Mouse (Mus musculus) hindbrain, embryonic 12.5 days (tissue): ENCODE data around the gene Dab1. TPM values are rescaled to one million over a fixed set of nuclear protein-coding genes. Genes with fewer than 3 reads are reported as not detected.

Experiments used
- ATAC-seq: fragments of 200-750 bp; cut with Nextera tagmentation; 2 replicates; pipeline ENCODE4 v1.8.0; 2017; ENCODE audit warnings: moderate TSS enrichment; ENCODE audit not compliant: low FRiP score
- H3K27ac ChIP-seq: fragments of 300-500 bp; sonication (generic); 2 replicates; pipeline ENCODE4 v1.5.1; 2016; ENCODE audit warnings: mild to moderate bottlenecking
- H3K27me3 ChIP-seq: fragments of 300-500 bp; sonication (generic); 2 replicates; pipeline ENCODE4 v1.6.1; 2016; ENCODE audit warnings: mild to moderate bottlenecking
- H3K36me3 ChIP-seq: fragments of 300-500 bp; sonication (generic); 2 replicates; pipeline ENCODE4 v1.6.1; 2016; ENCODE audit warnings: mild to moderate bottlenecking
- H3K4me1 ChIP-seq: fragments of 300-500 bp; sonication (generic); 2 replicates; pipeline ENCODE4 v1.6.1; 2016
- H3K4me2 ChIP-seq: fragments of 300-500 bp; sonication (generic); replicated peaks from 2 replicates; pipeline ENCODE4 v1.6.1; 2016; ENCODE audit warnings: mild to moderate bottlenecking
- H3K4me3 ChIP-seq: fragments of 300-500 bp; sonication (generic); 2 replicates; pipeline ENCODE4 v1.5.1; 2016; ENCODE audit warnings: mild to moderate bottlenecking
- H3K9ac ChIP-seq: fragments of 300-500 bp; sonication (generic); 2 replicates; pipeline ENCODE4 v1.6.1; 2016; ENCODE audit warnings: mild to moderate bottlenecking, moderate library complexity
- H3K9me3 ChIP-seq: fragments of 300-500 bp; sonication (generic); replicated peaks from 2 replicates; pipeline ENCODE4 v1.6.1; 2016; ENCODE audit warnings: mild to moderate bottlenecking
- WGBS: fragments of 180-500 bp; shearing (Covaris S2); methylation state at CpG from one replicate; pipeline ENCODE4 v1.1.7; 2016; 5-methylcytosine and 5-hydroxymethylcytosine counted together
- polyA plus RNA-seq: library from polyadenylated mRNA; unstranded; fragments of >200 nt; fragmentation: Nextera tagmentation; extraction: Ambion mirVana; gene quantifications from 2 replicates; pipeline ENCODE4 v1.2.1, GENCODE M21; 2016

The Dab1 gene
- polyA plus RNA-seq, 1 experiment from 2014 or later = 77.0 TPM

DNA sequence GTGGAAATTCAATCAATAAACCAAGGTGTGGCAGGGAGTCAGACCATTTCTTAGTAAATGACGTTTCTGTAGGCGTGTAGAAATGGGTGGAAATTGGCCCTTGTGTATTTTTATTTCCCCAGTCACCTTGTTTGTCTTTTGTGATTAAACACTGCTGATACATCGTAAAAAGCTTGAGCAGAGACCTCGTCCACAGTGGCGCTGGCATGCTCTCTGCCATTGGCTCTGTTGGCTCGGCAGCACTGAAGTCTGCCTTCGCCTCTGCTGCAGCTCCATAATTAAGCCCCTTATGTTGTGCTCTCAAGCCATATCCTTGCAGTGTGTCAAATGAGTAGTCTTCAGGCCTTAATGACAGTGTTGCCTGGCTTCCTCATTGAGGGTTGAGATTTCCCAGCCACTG, 765.5 kb downstream of the Dab1 start:
- Histone ChIP-seq H3K4me1 (peaks cover 8% of the 10 kb centered on the region; the same call in 1 of the 2 replicates), H3K4me3 (no peak overlapping the region), H3K9me3 (no peaks in the 10 kb centered on the region), H3K36me3 (no peaks in the 10 kb centered on the region), H3K4me2 (no peak overlapping the region), H3K27me3 (no peaks in the 10 kb centered on the region), H3K9ac (no peak overlapping the region), H3K27ac (no peak overlapping the region)
- WGBS = 56% methylated on average over 7 of the region's 7 CpGs
- ATAC-seq = no peak

DNA sequence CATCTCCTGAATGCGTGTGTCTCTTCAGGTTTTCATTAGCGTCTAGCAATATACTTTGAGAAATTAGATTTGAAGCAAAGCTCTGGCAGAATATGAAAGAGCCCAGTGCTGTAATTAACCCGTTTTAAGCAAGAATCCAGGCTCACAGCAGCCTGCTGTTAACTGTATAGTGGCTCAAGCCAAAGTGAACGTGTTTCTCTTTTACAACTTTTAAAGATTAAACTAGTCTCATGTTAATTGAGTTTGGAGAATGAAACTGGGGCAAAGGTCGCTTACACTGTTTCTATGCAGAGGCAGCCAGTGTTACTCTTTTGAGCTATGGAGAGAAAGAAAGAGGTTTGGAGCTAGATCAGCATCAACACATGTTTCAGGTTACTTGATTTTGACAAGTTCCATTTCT, 766.1 kb downstream of the Dab1 start:
- ATAC-seq = no peak
- H3K4me3 ChIP-seq = no peak overlapping the region
- H3K27ac ChIP-seq = no peak overlapping the region
- no peaks in the 10 kb centered on the region for H3K9me3 ChIP-seq
- H3K4me2 ChIP-seq = no peak overlapping the region
- no peaks in the 10 kb centered on the region for H3K36me3 ChIP-seq
- no peak overlapping the region for H3K9ac ChIP-seq
- 41% methylated on average over 5 of the region's 5 CpGs for WGBS
- H3K4me1 ChIP-seq = peaks cover 8% of the 10 kb centered on the region; the same call in 1 of the 2 replicates
- H3K27me3 ChIP-seq = no peaks in the 10 kb centered on the region

DNA sequence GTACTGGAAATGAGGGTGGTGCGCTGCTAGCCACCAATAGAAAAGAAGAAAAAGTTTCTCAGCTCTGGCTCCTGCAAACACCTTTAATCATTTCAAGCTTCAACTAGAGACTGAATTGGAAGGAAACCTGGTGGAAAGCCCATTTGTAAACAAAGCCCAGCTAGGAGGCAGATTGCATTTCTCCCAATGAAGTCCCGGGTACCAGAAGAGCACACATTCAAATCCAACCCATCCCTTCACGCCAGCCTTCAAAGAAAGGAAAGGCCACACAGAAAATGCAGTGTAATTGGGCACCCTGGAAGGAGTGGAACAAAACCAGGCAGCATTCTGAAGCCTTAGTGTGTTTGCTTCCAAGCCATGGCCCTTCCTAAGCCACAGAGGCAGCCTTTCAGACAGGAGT, 776.4 kb downstream of the Dab1 start:
- H3K4me1 ChIP-seq = peaks cover 9% of the 10 kb centered on the region
- H3K4me2 ChIP-seq = no peak overlapping the region
- ATAC-seq = no peak
- H3K9ac ChIP-seq = no peak overlapping the region
- no peaks in the 10 kb centered on the region for H3K36me3 ChIP-seq
- H3K9me3 ChIP-seq = no peaks in the 10 kb centered on the region
- H3K27ac ChIP-seq = no peak overlapping the region
- no peak overlapping the region for H3K4me3 ChIP-seq
- no peaks in the 10 kb centered on the region for H3K27me3 ChIP-seq
- 88% methylated on average over 3 of the region's 3 CpGs for WGBS

- H3K4me2 ChIP-seq = no peak overlapping the region
- H3K4me1 ChIP-seq = peaks cover 9% of the 10 kb centered on the region
- H3K9ac ChIP-seq = no peak overlapping the region
- no peak overlapping the region for H3K4me3 ChIP-seq
- H3K36me3 ChIP-seq = no peaks in the 10 kb centered on the region
- no peak overlapping the region for H3K27ac ChIP-seq
- H3K27me3 ChIP-seq = no peaks in the 10 kb centered on the region
- no peak for ATAC-seq
- WGBS = 86% methylated on average over 5 of the region's 5 CpGs
- H3K9me3 ChIP-seq = no peaks in the 10 kb centered on the region
Observed at GRCm38 (mm10) chr4:104396095-104396494, 776.9 kb downstream of the Dab1 start.

GRCm38 (mm10) chr4:104399106-104399730, 780.1 kb downstream of the Dab1 start:
- peak overlapping the region; percentile 24; the same call in 1 of the 2 replicates for H3K4me2 ChIP-seq
- 0 out of 2 replicates have a peak, but pooled peaks have one; percentile 48 for ATAC-seq
- H3K27me3 ChIP-seq = no peaks in the 10 kb centered on the region
- peak overlapping the region; percentile 35; the same call in 1 of the 2 replicates for H3K27ac ChIP-seq
- 34% methylated on average over 9 of the region's 9 CpGs for whole genome bisulfite sequencing
- no peaks in the 10 kb centered on the region for H3K36me3 ChIP-seq
- no peaks in the 10 kb centered on the region for H3K9me3 ChIP-seq
- H3K4me3 ChIP-seq = no peak overlapping the region
- no peak overlapping the region for H3K9ac ChIP-seq
- H3K4me1 ChIP-seq = peaks cover 9% of the 10 kb centered on the region

DNA sequence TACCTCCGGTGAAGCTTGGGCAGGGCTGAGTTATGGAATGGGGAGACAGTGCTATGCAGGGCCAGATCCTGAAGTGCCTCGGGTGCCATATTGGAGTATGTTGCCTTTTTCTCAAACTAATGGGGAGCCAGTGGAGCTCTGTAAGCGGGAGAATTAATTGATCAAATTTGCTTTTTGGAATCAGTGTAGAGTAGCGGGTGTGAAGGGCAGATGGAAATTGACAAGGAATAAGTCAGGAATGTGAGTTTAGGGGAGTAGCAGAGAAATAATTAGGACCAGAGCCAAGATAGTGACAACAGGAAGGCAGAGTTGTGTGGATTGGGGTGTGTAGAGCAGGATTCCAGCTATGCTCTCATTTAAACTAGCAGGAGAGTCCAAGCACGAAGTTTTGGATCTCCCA, 784.9 kb downstream of the Dab1 start:
- Histone ChIP-seq H3K27me3 (no peaks in the 10 kb centered on the region), H3K9me3 (no peaks in the 10 kb centered on the region), H3K4me2 (no peak overlapping the region), H3K27ac (no peak overlapping the region), H3K36me3 (no peaks in the 10 kb centered on the region), H3K4me1 (peaks cover 6% of the 10 kb centered on the region), H3K4me3 (no peak overlapping the region), H3K9ac (no peak overlapping the region)
- ATAC-seq = no peak
- WGBS = 86% methylated on average over 5 of the region's 5 CpGs

DNA sequence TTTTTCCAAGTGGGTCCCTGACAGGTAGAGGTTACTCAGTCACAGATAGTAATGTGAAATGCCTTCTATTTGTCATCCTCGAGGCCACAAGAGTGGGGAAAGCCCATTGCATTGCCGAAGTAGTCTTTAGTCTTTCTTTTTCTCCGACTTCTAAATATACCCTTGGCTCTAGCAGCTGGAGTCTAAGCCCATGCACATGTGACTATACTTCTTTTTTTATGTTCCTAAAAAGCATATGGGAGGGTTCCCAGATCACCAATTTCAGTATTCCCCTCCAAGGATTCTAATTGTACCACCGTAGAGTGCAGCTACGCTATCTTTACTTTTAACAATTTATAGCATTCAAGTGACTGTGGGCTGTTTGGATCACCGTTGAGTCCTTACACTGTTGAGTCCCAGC, 791.8 kb downstream of the Dab1 start:
- Histone ChIP-seq H3K9me3 (no peaks in the 10 kb centered on the region), H3K4me2 (no peak overlapping the region), H3K27me3 (no peaks in the 10 kb centered on the region), H3K27ac (no peak overlapping the region), H3K9ac (no peak overlapping the region), H3K36me3 (no peaks in the 10 kb centered on the region), H3K4me1 (0 out of 2 replicates have a peak, but pooled peaks cover 5% of the 10 kb centered on the region), H3K4me3 (no peak overlapping the region)
- ATAC-seq = no peak
- WGBS = 93% methylated on average over 6 of the region's 6 CpGs

GRCm38 (mm10) chr4:104415482-104415881, 796.3 kb downstream of the Dab1 start:
- Histone ChIP-seq H3K4me1 (0 out of 2 replicates have a peak, but pooled peaks cover 5% of the 10 kb centered on the region), H3K36me3 (no peaks in the 10 kb centered on the region), H3K4me3 (no peak overlapping the region), H3K9me3 (no peaks in the 10 kb centered on the region), H3K9ac (no peak overlapping the region), H3K27ac (no peak overlapping the region), H3K4me2 (no peak overlapping the region), H3K27me3 (no peaks in the 10 kb centered on the region)
- WGBS = 50% methylated on average over 2 of the region's 2 CpGs
- no peak for ATAC-seq

DNA sequence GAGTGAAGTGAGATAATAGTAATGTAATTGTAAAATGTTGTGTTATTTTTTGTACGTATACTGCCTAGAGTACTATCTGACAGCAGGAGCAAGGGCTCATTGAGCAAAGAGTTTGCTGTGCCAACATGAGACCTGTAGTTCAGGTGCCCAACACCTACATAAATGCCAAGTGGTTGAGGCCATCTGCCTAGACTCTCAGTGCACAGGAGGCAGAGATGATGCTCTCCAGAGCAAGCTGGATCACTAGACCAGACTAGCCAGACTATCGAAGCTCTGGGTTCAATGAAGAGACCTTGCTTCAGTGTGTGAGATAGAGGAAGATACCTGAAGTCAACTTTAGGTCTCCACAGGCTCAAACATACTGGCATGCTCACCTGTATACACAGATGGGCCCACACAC, 799.2 kb downstream of the Dab1 start:
- H3K9ac ChIP-seq = no peak overlapping the region
- WGBS = 91% methylated on average over 2 of the region's 2 CpGs
- no peak for ATAC-seq
- no peak overlapping the region for H3K4me3 ChIP-seq
- no peaks in the 10 kb centered on the region for H3K36me3 ChIP-seq
- no peaks in the 10 kb centered on the region for H3K9me3 ChIP-seq
- no peak overlapping the region for H3K4me2 ChIP-seq
- no peak overlapping the region for H3K27ac ChIP-seq
- H3K4me1 ChIP-seq = 0 out of 2 replicates have a peak, but pooled peaks cover 5% of the 10 kb centered on the region
- no peaks in the 10 kb centered on the region for H3K27me3 ChIP-seq

GRCm38 (mm10) chr4:104420983-104421680, 802.0 kb downstream of the Dab1 start:
- no peak overlapping the region for H3K9ac ChIP-seq
- H3K27ac ChIP-seq = no peak overlapping the region
- H3K4me1 ChIP-seq = no peaks in the 10 kb centered on the region
- no peak for ATAC-seq
- no peaks in the 10 kb centered on the region for H3K36me3 ChIP-seq
- 93% methylated on average over 12 of the region's 12 CpGs for WGBS
- H3K4me3 ChIP-seq = no peak overlapping the region
- H3K4me2 ChIP-seq = no peak overlapping the region
- H3K27me3 ChIP-seq = no peaks in the 10 kb centered on the region
- H3K9me3 ChIP-seq = no peaks in the 10 kb centered on the region

DNA sequence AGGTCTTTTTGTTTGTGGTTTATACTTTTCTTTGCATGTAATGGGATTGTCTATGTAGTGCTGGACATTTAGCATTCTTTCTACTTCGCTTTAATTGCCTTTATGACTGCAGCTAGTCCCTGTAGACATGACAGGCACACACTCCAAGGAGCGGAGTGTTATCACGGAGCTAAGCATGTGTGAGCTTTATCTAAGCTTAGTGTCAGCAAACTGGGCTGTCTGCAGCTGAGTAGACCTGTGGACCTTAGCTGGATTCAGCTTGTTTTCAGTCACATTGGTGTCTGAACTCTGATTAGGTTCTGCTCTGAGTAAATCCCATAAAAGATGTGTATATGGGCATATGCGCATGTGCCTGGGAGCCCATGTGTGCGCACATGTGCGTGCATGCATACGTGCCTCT, 810.0 kb downstream of the Dab1 start:
- H3K36me3 ChIP-seq = no peaks in the 10 kb centered on the region
- no peak overlapping the region for H3K27ac ChIP-seq
- H3K4me2 ChIP-seq = no peak overlapping the region
- no peaks in the 10 kb centered on the region for H3K27me3 ChIP-seq
- no peak overlapping the region for H3K9ac ChIP-seq
- WGBS = 95% methylated on average over 7 of the region's 7 CpGs
- no peak for ATAC-seq
- H3K4me3 ChIP-seq = no peak overlapping the region
- no peaks in the 10 kb centered on the region for H3K9me3 ChIP-seq
- H3K4me1 ChIP-seq = 0 out of 2 replicates have a peak, but pooled peaks cover 2% of the 10 kb centered on the region

DNA sequence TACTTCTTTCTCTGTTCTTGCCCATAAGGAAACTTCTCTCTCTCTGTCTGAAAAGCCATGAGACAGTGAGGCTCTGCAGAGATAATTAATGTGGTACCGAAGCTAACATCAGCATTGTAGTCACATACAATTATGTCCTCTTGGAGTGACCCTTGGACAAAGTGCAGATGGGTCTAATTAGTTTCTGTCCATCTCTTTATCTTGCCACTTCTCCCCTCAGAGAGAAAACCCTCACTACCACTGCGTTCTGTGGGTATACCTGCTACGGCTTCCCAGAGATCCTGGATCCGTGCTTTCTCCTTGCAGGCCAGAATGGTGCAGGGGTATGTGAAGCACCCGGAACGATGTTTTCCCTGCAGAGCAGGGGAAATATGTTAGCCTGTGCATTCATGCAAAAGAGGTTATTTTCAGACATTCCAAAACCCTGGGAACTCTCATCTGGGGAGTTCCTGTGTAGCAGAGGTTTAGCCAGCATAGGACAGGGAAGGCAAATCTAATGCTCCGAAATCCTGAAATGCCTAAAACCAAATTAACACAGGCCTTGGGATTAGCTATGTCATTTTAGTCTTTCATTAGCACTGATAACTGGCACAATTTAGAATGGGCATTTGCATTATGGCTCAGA, 812.2 kb downstream of the Dab1 start:
- whole genome bisulfite sequencing = 68% methylated on average over 7 of the region's 7 CpGs
- Histone ChIP-seq H3K36me3 (no peaks in the 10 kb centered on the region), H3K4me3 (no peak overlapping the region), H3K4me1 (0 out of 2 replicates have a peak, but pooled peaks cover 2% of the 10 kb centered on the region), H3K4me2 (no peak overlapping the region), H3K9ac (no peak overlapping the region), H3K9me3 (no peaks in the 10 kb centered on the region), H3K27me3 (no peaks in the 10 kb centered on the region), H3K27ac (no peak overlapping the region)
- ATAC-seq = no peak
